Mouse (Mus musculus) myocyte (in vitro differentiated cells): ENCODE data around the gene Scube1.

ENCODE experiments used
- CEBPB ChIP-seq: IDR thresholded peaks from 2 replicates; pipeline ENCODE4 v1.6.1; 2011; ENCODE audit warnings: mild to moderate bottlenecking, moderate library complexity; ENCODE audit not compliant: poor library complexity, insufficient read depth, severe bottlenecking
- E2F4 ChIP-seq: IDR thresholded peaks from one replicate; pipeline ENCODE4 v1.6.1; 2011; ENCODE audit warnings: mild to moderate bottlenecking, control low read depth, moderate library complexity; ENCODE audit not compliant: insufficient read depth
- MAX ChIP-seq: IDR thresholded peaks from one replicate; pipeline ENCODE4 v1.6.1; 2011; ENCODE audit warnings: low read depth, mild to moderate bottlenecking, control low read depth
- MYOD1 ChIP-seq, 3 experiments: IDR thresholded peaks; one replicate each; pipeline ENCODE4 v1.6.1; 2011; ENCODE audit warnings: control low read depth in 2 of 3, low read depth in 2 of 3, mild to moderate bottlenecking in 2 of 3, moderate library complexity in 1 of 3; ENCODE audit not compliant: insufficient read length in 2 of 3, control insufficient read depth in 1 of 3
- MYOG ChIP-seq, 3 experiments: IDR thresholded peaks; one replicate each; pipeline ENCODE4 v1.6.1; 2011; ENCODE audit warnings: control low read depth in 2 of 3, low read depth in 2 of 3, mild to moderate bottlenecking in 2 of 3; ENCODE audit not compliant: insufficient read length in 2 of 3, control insufficient read depth in 1 of 3, insufficient read depth in 1 of 3
- POLR2A ChIP-seq: IDR thresholded peaks from one replicate; pipeline ENCODE4 v1.6.1; 2011; ENCODE audit warnings: low read depth, mild to moderate bottlenecking, control low read depth, moderate library complexity; ENCODE audit not compliant: insufficient read length
- POLR2AphosphoS2 ChIP-seq: IDR thresholded peaks from one replicate; pipeline ENCODE4 v1.6.1; 2011; ENCODE audit warnings: low read depth, control low read depth; ENCODE audit not compliant: insufficient read length
- REST ChIP-seq: IDR thresholded peaks from one replicate; pipeline ENCODE4 v1.6.1; 2011; ENCODE audit warnings: mild to moderate bottlenecking, control low read depth, moderate library complexity; ENCODE audit not compliant: insufficient read depth, insufficient read length
- SRF ChIP-seq: IDR thresholded peaks from one replicate; pipeline ENCODE4 v1.6.1; 2011; ENCODE audit warnings: low read depth; ENCODE audit not compliant: control insufficient read depth, insufficient read length
- TCF12 ChIP-seq: IDR thresholded peaks from one replicate; pipeline ENCODE4 v1.6.1; 2011; ENCODE audit warnings: mild to moderate bottlenecking, control low read depth; ENCODE audit not compliant: poor library complexity, insufficient read depth, severe bottlenecking
- TCF3 ChIP-seq: IDR thresholded peaks from one replicate; pipeline ENCODE4 v1.6.1; 2011; ENCODE audit warnings: low read depth, control low read depth; ENCODE audit not compliant: insufficient read length
- USF1 ChIP-seq: IDR thresholded peaks from one replicate; pipeline ENCODE4 v1.6.1; 2011; ENCODE audit warnings: low read depth, mild to moderate bottlenecking, control low read depth, moderate library complexity

- no peak for TF ChIP-seq E2F4
- no peak for TF ChIP-seq USF1
- TF ChIP-seq TCF3, result no peak
- TF ChIP-seq POLR2A, result no peak
- no peak for TF ChIP-seq MAX
- no peak for TF ChIP-seq SRF
- TF ChIP-seq POLR2AphosphoS2, result no peak
- TF ChIP-seq CEBPB, result no peak
- no peak for TF ChIP-seq MYOD1 (IDR thresholded peaks at IDR 0.05; ENCODE audit: control insufficient read depth in 1 of 3, insufficient read length in 2 of 3, low read depth in 2 of 3)
- TF ChIP-seq REST, result no peak
- no peak for TF ChIP-seq MYOG (IDR thresholded peaks at IDR 0.05; ENCODE audit: control insufficient read depth in 1 of 3, insufficient read depth in 1 of 3, insufficient read length in 2 of 3, low read depth in 2 of 3)
- TF ChIP-seq TCF12, result no peak
Observed at GRCm38 (mm10) chr15:83673621-83674020, 51.2 kb downstream of the Scube1 start.
